Mouse (Mus musculus) megakaryocyte-erythroid progenitor cell, adult 5-6 weeks (primary cell): ENCODE results near the gene Metrn. TPM values are rescaled to one million over a fixed set of nuclear protein-coding genes. Genes with fewer than 3 reads are reported as not detected.

Experiments
- ATAC-seq: replicated peaks from 2 replicates; pipeline ENCODE4 v1.8.0; 2016; ENCODE audit warnings: mild to moderate bottlenecking, inconsistent platforms; ENCODE audit not compliant: severe bottlenecking, poor library complexity, low FRiP score, low TSS enrichment
- total RNA-seq, 2 experiments: library from RNA; stranded (forward) in 1 of 2; stranded (reverse) in 1 of 2; fragments of 200-1000, 215-1000 nt in 1 of 2; fragments of >200 nt in 1 of 2; fragmentation: Nextera tagmentation in 1 of 2; gene quantifications; 2 replicates each; pipeline ENCODE4 v1.2.3; 2014 to 2017

The Metrn gene
- total RNA-seq, 2 experiments from 2014 or later: 15.5 to 20.6 TPM

GRCm38 (mm10) chr17:25744311-25744710 lies 52.6 kb downstream of the Metrn start:
- ATAC-seq: no peak

GRCm38 (mm10) chr17:25743831-25744230 lies 53.1 kb downstream of the Metrn start:
- ATAC-seq: no peak

Other genes with a start within 250 kb of the Metrn start
- not detected in 2 replicates for gene Sox8, start 226.4 kb downstream of the Metrn start, total RNA-seq (2014; fragmentation: Nextera tagmentation)
- not detected in 2 replicates for gene Sox8, start 226.4 kb downstream of the Metrn start, total RNA-seq (2017)
- gene Lmf1, start 218.1 kb downstream of the Metrn start, total RNA-seq (2014; fragmentation: Nextera tagmentation): 17.6 and 24.2 TPM in 2 replicates
- gene Lmf1, start 218.1 kb downstream of the Metrn start, total RNA-seq (2017): 3.2 and 4.8 TPM in 2 replicates
- gene Gng13, start 80.0 kb downstream of the Metrn start, total RNA-seq (2014; fragmentation: Nextera tagmentation): not detected in 2 replicates
- gene Gng13, start 80.0 kb downstream of the Metrn start, total RNA-seq (2017): not detected in 2 replicates
- 59.0 and 65.4 TPM in 2 replicates for gene Chtf18, start 69.7 kb downstream of the Metrn start, total RNA-seq (2014; fragmentation: Nextera tagmentation)
- 39.0 and 53.3 TPM in 2 replicates for gene Chtf18, start 69.7 kb downstream of the Metrn start, total RNA-seq (2017)
- 14.9 and 17.8 TPM in 2 replicates for gene Rpusd1, start 69.5 kb downstream of the Metrn start, total RNA-seq (2014; fragmentation: Nextera tagmentation)
- 1.8 and 2.1 TPM in 2 replicates for gene Rpusd1, start 69.5 kb downstream of the Metrn start, total RNA-seq (2017)
- gene Mslnl, start 61.1 kb downstream of the Metrn start, total RNA-seq (2014; fragmentation: Nextera tagmentation): not detected in 2 replicates
- gene Mslnl, start 61.1 kb downstream of the Metrn start, total RNA-seq (2017): not detected in 2 replicates
- gene Msln, start 42.8 kb downstream of the Metrn start, total RNA-seq (2014; fragmentation: Nextera tagmentation): not detected in 2 replicates
- not detected in 2 replicates for gene Msln, start 42.8 kb downstream of the Metrn start, total RNA-seq (2017)
- gene Narfl, start 23.4 kb downstream of the Metrn start, total RNA-seq (2014; fragmentation: Nextera tagmentation): 20.4 and 29.9 TPM in 2 replicates
- 10.3 and 23.8 TPM in 2 replicates for gene Narfl, start 23.4 kb downstream of the Metrn start, total RNA-seq (2017)
- gene Haghl, start 11.5 kb downstream of the Metrn start, total RNA-seq (2014; fragmentation: Nextera tagmentation): 10.7 and 18.1 TPM in 2 replicates
- 11.8 and 15.7 TPM in 2 replicates for gene Haghl, start 11.5 kb downstream of the Metrn start, total RNA-seq (2017)
- gene Ccdc78, start 10.6 kb downstream of the Metrn start, total RNA-seq (2014; fragmentation: Nextera tagmentation): 1.2 TPM in 1 of 2 replicates, not detected in the other
- 0.15 TPM in 1 of 2 replicates, not detected in the other for gene Ccdc78, start 10.6 kb downstream of the Metrn start, total RNA-seq (2017)
- 62.4 and 172 TPM in 2 replicates for gene Fam173a, start 4.2 kb downstream of the Metrn start, total RNA-seq (2014; fragmentation: Nextera tagmentation)
- 11.1 and 21.4 TPM in 2 replicates for gene Fam173a, start 4.2 kb downstream of the Metrn start, total RNA-seq (2017)
- gene AC134908.4, start 1.5 kb downstream of the Metrn start, total RNA-seq (2014; fragmentation: Nextera tagmentation): 19.1 TPM in 1 of 2 replicates, not detected in the other
- gene AC134908.4, start 1.5 kb downstream of the Metrn start, total RNA-seq (2017): not detected in 2 replicates
- 0.26 TPM in 1 of 2 replicates, not detected in the other for gene Fbxl16, start 11.9 kb upstream of the Metrn start, total RNA-seq (2014; fragmentation: Nextera tagmentation)
- gene Fbxl16, start 11.9 kb upstream of the Metrn start, total RNA-seq (2017): not detected in 2 replicates
- 16.6 and 33.3 TPM in 2 replicates for gene Wdr24, start 26.5 kb upstream of the Metrn start, total RNA-seq (2014; fragmentation: Nextera tagmentation)
- 15.5 and 17.2 TPM in 2 replicates for gene Wdr24, start 26.5 kb upstream of the Metrn start, total RNA-seq (2017)
- 20.1 and 31.7 TPM in 2 replicates for gene Jmjd8, start 31.7 kb upstream of the Metrn start, total RNA-seq (2014; fragmentation: Nextera tagmentation)
- gene Jmjd8, start 31.7 kb upstream of the Metrn start, total RNA-seq (2017): 19.5 and 21.5 TPM in 2 replicates
- gene Stub1, start 36.3 kb upstream of the Metrn start, total RNA-seq (2014; fragmentation: Nextera tagmentation): 89.4 and 112 TPM in 2 replicates
- 77.6 and 77.7 TPM in 2 replicates for gene Stub1, start 36.3 kb upstream of the Metrn start, total RNA-seq (2017)
- gene Rhbdl1, start 40.2 kb upstream of the Metrn start, total RNA-seq (2014; fragmentation: Nextera tagmentation): 0.50 and 2.0 TPM in 2 replicates
- 0.30 and 0.47 TPM in 2 replicates for gene Rhbdl1, start 40.2 kb upstream of the Metrn start, total RNA-seq (2017)
- gene Gm20683, start 44.6 kb upstream of the Metrn start, total RNA-seq (2014; fragmentation: Nextera tagmentation): 1.7 and 6.4 TPM in 2 replicates
- not detected in 2 replicates for gene Gm20683, start 44.6 kb upstream of the Metrn start, total RNA-seq (2017)
- 51.2 and 54.8 TPM in 2 replicates for gene Rhot2, start 47.7 kb upstream of the Metrn start, total RNA-seq (2014; fragmentation: Nextera tagmentation)
- 21.3 and 27.4 TPM in 2 replicates for gene Rhot2, start 47.7 kb upstream of the Metrn start, total RNA-seq (2017)
- gene Wdr90, start 64.4 kb upstream of the Metrn start, total RNA-seq (2014; fragmentation: Nextera tagmentation): 43.3 and 47.4 TPM in 2 replicates
- gene Wdr90, start 64.4 kb upstream of the Metrn start, total RNA-seq (2017): 4.6 and 10.0 TPM in 2 replicates
- gene Mcrip2, start 71.6 kb upstream of the Metrn start, total RNA-seq (2014; fragmentation: Nextera tagmentation): 87.4 and 109 TPM in 2 replicates
- gene Mcrip2, start 71.6 kb upstream of the Metrn start, total RNA-seq (2017): 35.6 and 40.8 TPM in 2 replicates
- gene Mettl26, start 77.9 kb upstream of the Metrn start, total RNA-seq (2014; fragmentation: Nextera tagmentation): 26.3 and 37.6 TPM in 2 replicates
- 9.3 and 19.8 TPM in 2 replicates for gene Mettl26, start 77.9 kb upstream of the Metrn start, total RNA-seq (2017)
- 0.87 TPM in 1 of 2 replicates, not detected in the other for gene Wfikkn1, start 83.7 kb upstream of the Metrn start, total RNA-seq (2014; fragmentation: Nextera tagmentation)
- 0.19 and 1.4 TPM in 2 replicates for gene Wfikkn1, start 83.7 kb upstream of the Metrn start, total RNA-seq (2017)
- 2.4 and 8.9 TPM in 2 replicates for gene Rab40c, start 122.6 kb upstream of the Metrn start, total RNA-seq (2014; fragmentation: Nextera tagmentation)
- gene Rab40c, start 122.6 kb upstream of the Metrn start, total RNA-seq (2017): 7.9 and 30.2 TPM in 2 replicates
- 211 and 231 TPM in 2 replicates for gene Pigq, start 147.8 kb upstream of the Metrn start, total RNA-seq (2014; fragmentation: Nextera tagmentation)
- 102 and 156 TPM in 2 replicates for gene Pigq, start 147.8 kb upstream of the Metrn start, total RNA-seq (2017)
- not detected in 2 replicates for gene Nhlrc4, start 147.8 kb upstream of the Metrn start, total RNA-seq (2014; fragmentation: Nextera tagmentation)
- not detected in 2 replicates for gene Nhlrc4, start 147.8 kb upstream of the Metrn start, total RNA-seq (2017)
- gene A930017K11Rik, start 155.4 kb upstream of the Metrn start, total RNA-seq (2014; fragmentation: Nextera tagmentation): not detected in 2 replicates
- gene A930017K11Rik, start 155.4 kb upstream of the Metrn start, total RNA-seq (2017): 0.05 TPM in 1 of 2 replicates, not detected in the other
- gene Capn15, start 188.7 kb upstream of the Metrn start, total RNA-seq (2014; fragmentation: Nextera tagmentation): 14.8 and 18.4 TPM in 2 replicates
- gene Capn15, start 188.7 kb upstream of the Metrn start, total RNA-seq (2017): 1.7 and 3.5 TPM in 2 replicates